Mouse (Mus musculus): ENCODE measurements around the gene Slc22a12. TPM values are rescaled to one million over a fixed set of nuclear protein-coding genes. Genes with fewer than 3 reads are reported as not detected.

Gene Slc22a12
- total RNA-seq (2017) = not detected in 2 replicates

DNA sequence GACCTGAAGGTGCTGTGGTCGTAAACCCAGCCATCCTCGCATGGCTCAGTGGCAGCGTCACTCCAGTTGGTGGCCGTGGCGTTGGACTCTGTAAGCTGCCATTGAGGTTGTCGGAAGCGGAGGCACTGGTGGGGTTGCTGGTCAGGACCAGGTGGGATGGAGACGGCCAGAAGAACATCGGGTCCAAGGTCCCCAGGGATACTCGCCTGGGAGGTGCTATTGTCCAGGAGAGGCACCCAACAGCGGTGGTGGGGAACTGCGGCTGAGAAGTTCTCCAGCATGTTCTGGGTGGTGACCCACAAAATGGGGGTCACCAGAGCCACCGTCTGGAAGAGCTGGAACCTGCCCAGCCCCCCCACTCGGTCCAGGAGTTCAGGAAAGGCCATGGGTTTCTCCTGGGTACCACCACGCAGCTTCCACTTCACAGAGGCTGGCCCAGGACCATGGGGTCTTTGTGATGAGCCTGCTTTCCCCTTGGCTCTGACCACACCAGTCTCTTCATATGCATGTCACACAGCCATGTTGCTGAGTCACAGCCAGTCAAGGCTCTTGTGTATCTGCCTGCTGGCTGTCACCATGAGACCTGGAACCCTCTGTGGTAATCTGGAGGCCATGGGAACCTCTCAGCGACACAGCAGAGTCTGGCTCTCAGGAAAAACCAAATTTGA is at the start of gene Slc22a12:
Gene Slc22a12 (minus strand): TSS at position 666 of the 668 bp plus-strand sequence.
- no peak; the same call in 1 of the 2 replicates for ATAC-seq (replicated peaks; ENCODE audit: low read depth, poor library complexity, severe bottlenecking)

- no peak for ATAC-seq (replicated peaks; ENCODE audit: low read depth, poor library complexity, severe bottlenecking)
These were observed 29.2 kb upstream of the Slc22a12 start for GRCm38 (mm10) chr19:6572001-6572400.

GRCm38 (mm10) chr19:6571476-6571875 is 28.6 kb upstream of the Slc22a12 start:
- no peak for ATAC-seq (replicated peaks; ENCODE audit: low read depth, poor library complexity, severe bottlenecking)

DNA sequence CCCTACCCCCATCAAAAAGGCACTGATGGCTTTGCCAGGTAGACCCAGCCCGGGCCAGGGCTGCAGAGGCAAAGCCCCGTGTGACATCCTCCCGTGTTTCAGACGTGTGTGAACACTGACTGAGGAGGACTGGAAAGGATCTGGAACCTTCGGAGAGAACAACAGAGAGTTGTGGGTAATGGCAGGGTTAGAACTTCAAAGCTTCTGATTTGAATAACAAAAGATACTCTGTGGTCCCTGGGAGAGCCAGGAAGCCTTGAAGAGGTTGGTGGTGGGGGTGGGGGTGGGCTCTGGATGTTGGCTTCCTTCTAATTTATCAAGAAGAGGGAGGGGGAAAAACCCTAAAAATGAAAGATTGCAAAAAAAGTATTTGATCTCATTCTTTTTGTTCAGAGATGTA is 26.7 kb upstream of the Slc22a12 start:
- no peak for ATAC-seq (replicated peaks; ENCODE audit: low read depth, poor library complexity, severe bottlenecking)

- ATAC-seq (replicated peaks; ENCODE audit: low read depth, poor library complexity, severe bottlenecking) = no peak
These were observed 26.2 kb upstream of the Slc22a12 start for GRCm38 (mm10) chr19:6569021-6569420.

- no peak for ATAC-seq (replicated peaks; ENCODE audit: low read depth, poor library complexity, severe bottlenecking)
These were observed 23.6 kb upstream of the Slc22a12 start for GRCm38 (mm10) chr19:6566450-6566849.

DNA sequence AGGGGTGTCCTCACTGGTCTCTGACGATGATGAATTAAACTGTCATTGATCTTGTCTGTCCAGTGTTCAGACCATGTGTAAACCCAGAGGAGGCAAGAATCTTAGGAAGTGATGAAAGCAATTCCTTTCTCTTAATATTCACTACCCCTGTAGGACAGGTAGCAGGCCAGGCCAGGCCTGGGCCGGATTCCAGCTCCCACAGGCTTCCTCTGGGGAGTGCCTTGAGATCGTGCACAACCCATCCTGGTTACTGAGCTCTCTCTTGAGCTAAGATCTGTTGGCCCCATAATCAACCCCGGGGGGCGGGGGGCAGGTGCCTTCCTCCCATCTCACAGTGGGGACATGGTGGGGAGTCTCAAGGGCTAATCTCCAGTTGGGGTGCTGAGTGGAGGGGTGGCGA is 22.3 kb upstream of the Slc22a12 start:
- ATAC-seq (replicated peaks; ENCODE audit: low read depth, poor library complexity, severe bottlenecking) = no peak

DNA sequence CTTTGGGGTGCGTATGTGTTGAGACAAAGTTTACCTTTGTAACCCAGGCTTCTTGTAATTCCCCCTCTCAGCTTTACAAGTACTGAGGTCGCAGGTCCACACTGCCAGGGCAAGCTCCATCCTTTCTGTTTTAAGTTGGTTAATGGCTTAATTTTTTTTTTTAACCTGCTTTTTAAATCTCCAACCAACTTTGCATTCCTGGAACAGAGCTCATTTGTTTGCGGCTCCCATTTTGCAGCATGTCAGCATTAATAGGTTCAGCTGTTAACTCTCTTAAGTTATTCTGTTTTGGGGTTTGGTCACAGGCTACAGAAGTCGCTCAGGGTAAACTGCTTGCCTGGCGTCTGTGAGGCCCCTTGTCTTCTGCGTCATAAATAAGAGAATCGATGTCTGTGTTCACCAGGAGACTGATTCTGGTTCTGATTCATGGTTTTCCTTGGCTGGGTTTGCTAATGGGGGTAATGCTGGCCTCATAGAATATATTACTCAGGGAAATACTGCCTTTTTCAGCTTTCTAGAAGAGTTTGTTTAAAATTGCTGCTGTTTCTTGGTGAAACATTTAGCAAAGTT is 17.5 kb upstream of the Slc22a12 start:
- no peak for ATAC-seq (replicated peaks; ENCODE audit: low read depth, poor library complexity, severe bottlenecking)

- no peak for ATAC-seq (replicated peaks; ENCODE audit: low read depth, poor library complexity, severe bottlenecking)
These were observed 16.7 kb upstream of the Slc22a12 start for GRCm38 (mm10) chr19:6559576-6559975.

- ATAC-seq (replicated peaks; ENCODE audit: low read depth, poor library complexity, severe bottlenecking) = no peak
These were observed 11.2 kb upstream of the Slc22a12 start for GRCm38 (mm10) chr19:6553819-6554582.

- no peak for ATAC-seq (replicated peaks; ENCODE audit: low read depth, poor library complexity, severe bottlenecking)
These were observed 10.3 kb upstream of the Slc22a12 start for GRCm38 (mm10) chr19:6553174-6553573.

- ATAC-seq (replicated peaks; ENCODE audit: low read depth, poor library complexity, severe bottlenecking) = peak; percentile 60
These were observed 9.6 kb upstream of the Slc22a12 start for GRCm38 (mm10) chr19:6552302-6553028.

- no peak for ATAC-seq (replicated peaks; ENCODE audit: low read depth, poor library complexity, severe bottlenecking)
These were observed 8.4 kb upstream of the Slc22a12 start for GRCm38 (mm10) chr19:6551215-6551614.

- no peak for ATAC-seq (replicated peaks; ENCODE audit: low read depth, poor library complexity, severe bottlenecking)
These were observed 6.7 kb upstream of the Slc22a12 start for GRCm38 (mm10) chr19:6549566-6549965.

DNA sequence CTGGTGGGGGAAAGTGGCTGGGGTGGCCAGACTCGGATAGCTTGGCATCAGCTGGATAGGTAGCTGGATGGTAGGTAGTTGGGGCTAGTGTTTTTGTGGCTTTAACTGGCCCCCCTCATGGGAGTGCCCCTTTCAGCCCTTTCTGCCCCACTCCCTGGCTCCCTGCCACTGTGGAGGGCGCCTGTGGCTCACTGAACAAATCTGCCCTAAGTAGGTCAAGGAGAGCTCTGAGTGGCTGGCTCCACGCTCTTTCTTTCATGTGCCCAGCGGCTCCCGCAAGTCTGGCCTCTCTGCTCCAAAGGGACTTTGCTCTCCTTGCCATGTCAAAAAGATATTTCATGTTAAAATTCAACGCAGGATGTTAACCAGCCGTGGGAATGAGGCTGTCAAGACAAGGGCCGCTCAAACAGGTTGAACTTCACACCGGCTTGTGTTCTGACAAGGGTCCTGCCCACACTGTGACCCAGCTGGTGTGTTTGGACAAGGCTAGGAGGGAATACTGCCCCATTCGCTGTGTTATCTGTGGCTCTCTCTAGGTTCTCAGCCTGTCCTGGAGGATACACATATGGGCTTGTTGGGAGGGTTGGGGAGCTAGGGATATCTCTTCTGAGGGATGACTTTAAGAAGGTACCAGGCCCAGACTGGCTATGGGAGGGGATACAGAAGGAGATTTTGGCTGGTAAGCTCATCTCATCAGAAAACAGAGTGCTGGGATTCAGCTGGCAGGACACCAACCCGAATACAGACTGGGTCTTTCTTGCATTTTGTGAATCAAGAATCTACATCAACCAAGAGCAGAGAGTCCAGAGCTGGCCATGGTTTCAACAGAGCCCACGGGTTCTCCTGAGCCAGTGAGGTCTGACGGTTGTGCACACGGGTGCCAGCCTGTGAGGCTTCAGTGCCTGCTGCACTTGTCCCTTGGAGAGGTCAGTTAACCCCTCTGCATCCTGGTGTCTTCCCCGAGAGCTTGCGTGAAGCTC is 5.9 kb upstream of the Slc22a12 start:
- ATAC-seq (replicated peaks; ENCODE audit: low read depth, poor library complexity, severe bottlenecking) = no peak

DNA sequence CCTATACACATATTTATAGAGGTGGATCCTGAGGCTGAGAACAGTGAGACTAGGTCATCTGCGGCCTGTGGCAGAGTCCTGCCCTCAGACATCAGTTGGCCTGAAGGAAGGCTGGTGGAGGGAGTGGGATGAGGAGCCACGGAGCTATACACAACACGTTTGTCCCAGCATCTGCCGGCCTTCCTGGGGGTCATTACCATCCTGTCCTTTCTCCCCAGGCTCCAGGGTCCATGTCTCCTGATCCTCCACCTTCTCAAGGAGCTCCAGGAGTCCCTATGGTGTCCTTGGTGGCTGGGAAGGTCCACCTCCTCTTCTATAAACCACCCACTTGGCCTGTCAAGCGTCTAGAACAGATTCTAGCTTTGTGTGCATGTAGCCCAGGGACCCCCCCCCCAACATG is 5.0 kb upstream of the Slc22a12 start:
- ATAC-seq (replicated peaks; ENCODE audit: low read depth, poor library complexity, severe bottlenecking) = no peak

DNA sequence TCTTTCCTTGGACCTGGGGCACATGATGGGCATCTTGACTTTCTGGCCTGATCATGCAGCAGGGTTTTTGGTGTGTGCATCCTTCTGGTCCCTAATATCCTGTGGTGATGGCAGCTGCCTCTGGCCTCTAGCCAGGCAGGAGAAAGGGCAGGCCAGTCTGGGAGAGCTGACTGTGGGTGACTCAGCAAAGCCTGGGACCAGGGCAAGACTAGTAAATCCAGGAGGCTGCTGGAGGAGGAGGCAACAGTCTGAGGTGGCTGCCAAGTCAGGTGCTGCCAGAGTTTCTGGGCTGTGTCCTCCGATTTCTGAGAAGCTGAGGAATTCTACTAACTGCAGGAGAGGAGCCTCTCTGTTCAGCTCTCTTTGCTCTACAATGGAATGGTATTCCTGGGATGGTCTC is 3.3 kb upstream of the Slc22a12 start:
- ATAC-seq (replicated peaks; ENCODE audit: low read depth, poor library complexity, severe bottlenecking) = no peak

- no peak for ATAC-seq (replicated peaks; ENCODE audit: low read depth, poor library complexity, severe bottlenecking)
These were observed 2.6 kb upstream of the Slc22a12 start for GRCm38 (mm10) chr19:6545481-6545880.

- ATAC-seq (replicated peaks; ENCODE audit: low read depth, poor library complexity, severe bottlenecking) = no peak
These were observed 1.9 kb upstream of the Slc22a12 start for GRCm38 (mm10) chr19:6544712-6545111.

Measured in common myeloid progenitor, adult 5-6 weeks (primary cell).